Mouse (Mus musculus): ENCODE data around the gene Tedc2. TPM values are rescaled to one million over a fixed set of nuclear protein-coding genes. Genes with fewer than 3 reads are reported as not detected.

Gene Tedc2
- 10.0 and 11.2 TPM in 2 replicates for polyA plus RNA-seq (2014; fragmentation: Nextera tagmentation; extraction: Ambion mirVana)

GRCm38 (mm10) chr17:24220435-24221411 lies at the start of gene Tedc2:
TSS of gene Tedc2 (minus strand) at chr17:24220851.
- Histone ChIP-seq H3K4me2 (ENCODE audit: low read depth, low read length) (peak within 1 kb of the TSS; percentile 69), H3K9me3 (ENCODE audit: control insufficient read depth, low read length) (no peaks in the 10 kb centered on the region), H3K4me1 (ENCODE audit: control insufficient read depth, insufficient read depth, low read length) (peaks cover 8% of the 10 kb centered on the region), H3K4me3 (ENCODE audit: low read depth, low read length) (peak within 1 kb of the TSS; percentile 75), H3K27me3 (ENCODE audit: control insufficient read depth, insufficient read depth, low read length) (no peaks in the 10 kb centered on the region), H3K9ac (replicated peaks; ENCODE audit: low read depth, low read length) (peak within 1 kb of the TSS; percentile 66), H3K27ac (ENCODE audit: low read depth, low read length) (peak within 1 kb of the TSS; percentile 52; the same call in 1 of the 2 replicates), H3K36me3 (ENCODE audit: control insufficient read depth, insufficient read depth, low read length) (peaks cover 15% of the 10 kb centered on the region)
- WGBS, result 5% methylated on average over 41 of the region's 41 CpGs
- ATAC-seq (ENCODE audit: low read depth), result peak; percentile 95

- no peaks in the 10 kb centered on the region for H3K9me3 ChIP-seq (ENCODE audit: control insufficient read depth, low read length)
- no peak overlapping the region for H3K4me3 ChIP-seq (ENCODE audit: low read depth, low read length)
- WGBS, result 91% methylated on average over 1 of the region's 1 CpGs
- no peak overlapping the region for H3K27ac ChIP-seq (ENCODE audit: low read depth, low read length)
- H3K27me3 ChIP-seq (ENCODE audit: control insufficient read depth, insufficient read depth, low read length), result no peaks in the 10 kb centered on the region
- no peak for ATAC-seq (ENCODE audit: low read depth)
- no peaks in the 10 kb centered on the region for H3K4me1 ChIP-seq (ENCODE audit: control insufficient read depth, insufficient read depth, low read length)
- no peak overlapping the region for H3K4me2 ChIP-seq (ENCODE audit: low read depth, low read length)
- no peak overlapping the region for H3K9ac ChIP-seq (replicated peaks; ENCODE audit: low read depth, low read length)
- no peaks in the 10 kb centered on the region for H3K36me3 ChIP-seq (ENCODE audit: control insufficient read depth, insufficient read depth, low read length)
Measured at GRCm38 (mm10) chr17:24267133-24267532, 46.5 kb upstream of the Tedc2 start.

DNA sequence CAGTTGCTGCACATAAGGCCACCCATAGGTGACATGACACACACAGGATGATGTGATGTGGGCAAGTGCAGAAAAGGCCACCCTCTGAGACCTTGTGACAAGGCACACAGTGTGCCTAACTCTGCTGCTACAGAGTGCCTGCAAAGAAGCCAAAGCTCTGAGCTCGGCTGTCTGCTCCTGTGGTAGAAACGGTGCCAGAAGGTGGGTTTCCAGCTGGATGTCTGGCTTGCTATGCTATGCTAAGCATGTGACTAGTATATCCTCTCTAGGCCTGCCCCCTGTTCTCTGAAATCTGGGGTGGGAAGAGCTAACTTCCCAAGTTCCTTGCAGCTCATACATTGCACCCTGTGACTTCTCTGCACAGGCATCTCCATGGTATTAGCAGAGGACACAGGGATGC lies 44.1 kb upstream of the Tedc2 start:
- Histone ChIP-seq H3K27me3 (ENCODE audit: control insufficient read depth, insufficient read depth, low read length) (no peaks in the 10 kb centered on the region), H3K9ac (replicated peaks; ENCODE audit: low read depth, low read length) (no peak overlapping the region), H3K36me3 (ENCODE audit: control insufficient read depth, insufficient read depth, low read length) (no peaks in the 10 kb centered on the region), H3K4me2 (ENCODE audit: low read depth, low read length) (no peak overlapping the region), H3K4me3 (ENCODE audit: low read depth, low read length) (no peak overlapping the region), H3K4me1 (ENCODE audit: control insufficient read depth, insufficient read depth, low read length) (no peaks in the 10 kb centered on the region), H3K9me3 (ENCODE audit: control insufficient read depth, low read length) (no peaks in the 10 kb centered on the region), H3K27ac (ENCODE audit: low read depth, low read length) (no peak overlapping the region)
- ATAC-seq (ENCODE audit: low read depth), result no peak
- 81% methylated on average over 2 of the region's 2 CpGs for WGBS

GRCm38 (mm10) chr17:24260516-24260915 lies 39.9 kb upstream of the Tedc2 start:
- Histone ChIP-seq H3K4me3 (ENCODE audit: low read depth, low read length) (no peak overlapping the region), H3K4me1 (ENCODE audit: control insufficient read depth, insufficient read depth, low read length) (no peaks in the 10 kb centered on the region), H3K9ac (replicated peaks; ENCODE audit: low read depth, low read length) (no peak overlapping the region), H3K4me2 (ENCODE audit: low read depth, low read length) (no peak overlapping the region), H3K27ac (ENCODE audit: low read depth, low read length) (no peak overlapping the region), H3K36me3 (ENCODE audit: control insufficient read depth, insufficient read depth, low read length) (no peaks in the 10 kb centered on the region), H3K27me3 (ENCODE audit: control insufficient read depth, insufficient read depth, low read length) (no peaks in the 10 kb centered on the region), H3K9me3 (ENCODE audit: control insufficient read depth, low read length) (no peaks in the 10 kb centered on the region)
- no peak for ATAC-seq (ENCODE audit: low read depth)
- 53% methylated on average over 4 of the region's 4 CpGs for WGBS

GRCm38 (mm10) chr17:24259702-24260101 lies 39.1 kb upstream of the Tedc2 start:
- ATAC-seq (ENCODE audit: low read depth), result no peak
- no peak overlapping the region for H3K27ac ChIP-seq (ENCODE audit: low read depth, low read length)
- H3K4me1 ChIP-seq (ENCODE audit: control insufficient read depth, insufficient read depth, low read length), result no peaks in the 10 kb centered on the region
- no peak overlapping the region for H3K9ac ChIP-seq (replicated peaks; ENCODE audit: low read depth, low read length)
- no peaks in the 10 kb centered on the region for H3K9me3 ChIP-seq (ENCODE audit: control insufficient read depth, low read length)
- no peaks in the 10 kb centered on the region for H3K36me3 ChIP-seq (ENCODE audit: control insufficient read depth, insufficient read depth, low read length)
- H3K4me3 ChIP-seq (ENCODE audit: low read depth, low read length), result no peak overlapping the region
- no peak overlapping the region for H3K4me2 ChIP-seq (ENCODE audit: low read depth, low read length)
- no peaks in the 10 kb centered on the region for H3K27me3 ChIP-seq (ENCODE audit: control insufficient read depth, insufficient read depth, low read length)
- WGBS, result 83% methylated on average over 5 of the region's 5 CpGs

DNA sequence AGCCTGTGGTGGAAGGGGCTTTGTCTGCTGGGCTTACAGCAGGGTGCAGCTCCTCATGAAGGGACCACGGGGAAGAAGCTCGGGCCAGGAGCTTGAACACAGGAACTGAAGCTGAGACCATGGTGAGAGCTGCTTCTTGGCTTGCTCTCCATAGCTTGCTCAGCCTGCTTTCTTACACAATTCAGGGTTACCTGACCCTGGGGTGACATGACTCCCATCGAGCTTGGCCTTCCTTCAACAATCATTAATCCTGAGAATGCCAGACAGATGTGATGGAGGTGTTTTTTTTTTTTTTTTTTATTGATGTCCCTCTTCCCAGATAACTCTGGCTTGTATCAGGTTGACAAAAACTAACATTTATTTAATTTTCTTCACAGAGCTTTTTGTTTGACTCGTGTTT lies 38.3 kb upstream of the Tedc2 start:
- Histone ChIP-seq H3K4me1 (ENCODE audit: control insufficient read depth, insufficient read depth, low read length) (no peaks in the 10 kb centered on the region), H3K4me3 (ENCODE audit: low read depth, low read length) (no peak overlapping the region), H3K9me3 (ENCODE audit: control insufficient read depth, low read length) (no peaks in the 10 kb centered on the region), H3K4me2 (ENCODE audit: low read depth, low read length) (no peak overlapping the region), H3K36me3 (ENCODE audit: control insufficient read depth, insufficient read depth, low read length) (no peaks in the 10 kb centered on the region), H3K9ac (replicated peaks; ENCODE audit: low read depth, low read length) (no peak overlapping the region), H3K27me3 (ENCODE audit: control insufficient read depth, insufficient read depth, low read length) (no peaks in the 10 kb centered on the region), H3K27ac (ENCODE audit: low read depth, low read length) (no peak overlapping the region)
- WGBS, result 81% methylated on average over 4 of the region's 4 CpGs
- no peak for ATAC-seq (ENCODE audit: low read depth)

- no peak for ATAC-seq (ENCODE audit: low read depth)
- Histone ChIP-seq H3K4me3 (ENCODE audit: low read depth, low read length) (no peak overlapping the region; the same call in 1 of the 2 replicates), H3K4me2 (ENCODE audit: low read depth, low read length) (no peak overlapping the region)
Measured at GRCm38 (mm10) chr17:24252329-24252728, 31.7 kb upstream of the Tedc2 start.

DNA sequence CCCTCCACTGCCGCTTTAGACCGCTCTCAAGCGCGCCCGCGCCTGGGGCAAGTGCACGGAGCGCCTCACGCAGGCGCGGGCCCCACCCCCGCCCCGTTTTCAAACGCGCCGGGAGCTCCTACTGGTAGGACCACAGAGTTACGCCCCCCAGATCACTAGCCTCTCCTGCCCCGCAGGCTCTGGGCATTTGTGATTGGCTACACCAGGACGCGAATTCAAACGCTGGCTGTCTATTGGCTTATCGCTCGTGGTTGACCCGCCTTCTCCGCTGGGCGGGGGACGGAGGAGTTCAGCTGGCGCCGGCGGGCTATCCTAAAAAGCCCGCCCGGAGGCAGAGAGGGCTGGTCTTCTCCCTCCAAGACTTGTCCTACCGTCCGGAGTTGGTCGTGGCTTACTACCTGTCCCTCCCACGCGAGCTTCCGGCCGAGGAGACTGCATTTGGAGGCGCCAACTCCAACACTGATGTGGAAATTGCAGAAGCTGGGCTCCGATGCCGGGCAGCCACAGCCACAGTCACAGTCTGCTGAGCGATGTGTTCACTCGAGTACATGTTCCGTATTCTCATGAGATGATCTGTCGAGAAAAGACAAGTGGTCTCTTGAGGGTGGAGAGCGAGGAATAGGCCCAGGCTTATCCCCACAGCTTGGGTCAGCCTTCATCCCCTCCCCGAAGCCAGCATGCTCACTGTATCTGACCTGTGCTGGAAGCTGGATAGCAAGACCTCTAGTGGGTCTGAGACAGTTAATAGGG lies 30.8 kb upstream of the Tedc2 start, which contains the start of gene Ccnf:
Gene Ccnf, minus strand, starts transcription at position 165 of the 750 bp plus-strand sequence.
- peaks cover 11% of the 10 kb centered on the region; the same call in 1 of the 2 replicates for H3K4me1 ChIP-seq (ENCODE audit: control insufficient read depth, insufficient read depth, low read length)
- H3K9me3 ChIP-seq (ENCODE audit: control insufficient read depth, low read length), result no peaks in the 10 kb centered on the region
- peak within 1 kb of the TSS; percentile 66 for H3K4me3 ChIP-seq (ENCODE audit: low read depth, low read length)
- peak within 1 kb of the TSS; percentile 67 for H3K9ac ChIP-seq (replicated peaks; ENCODE audit: low read depth, low read length)
- ATAC-seq (ENCODE audit: low read depth), result peak; percentile 100
- H3K4me2 ChIP-seq (ENCODE audit: low read depth, low read length), result peak within 1 kb of the TSS; percentile 63
- under 1% methylated on average over 47 of the region's 48 CpGs for WGBS
- H3K27me3 ChIP-seq (ENCODE audit: control insufficient read depth, insufficient read depth, low read length), result no peaks in the 10 kb centered on the region
- H3K36me3 ChIP-seq (ENCODE audit: control insufficient read depth, insufficient read depth, low read length), result no peaks in the 10 kb centered on the region
- H3K27ac ChIP-seq (ENCODE audit: low read depth, low read length), result no peak within 1 kb of the TSS

More at GRCm38 (mm10) chr17:24252329-24252728, 31.7 kb upstream of the Tedc2 start:
- Histone ChIP-seq H3K36me3 (ENCODE audit: control insufficient read depth, insufficient read depth, low read length) (no peaks in the 10 kb centered on the region), H3K9ac (replicated peaks; ENCODE audit: low read depth, low read length) (no peak overlapping the region), H3K27ac (ENCODE audit: low read depth, low read length) (no peak overlapping the region), H3K9me3 (ENCODE audit: control insufficient read depth, low read length) (no peaks in the 10 kb centered on the region), H3K27me3 (ENCODE audit: control insufficient read depth, insufficient read depth, low read length) (no peaks in the 10 kb centered on the region), H3K4me1 (ENCODE audit: control insufficient read depth, insufficient read depth, low read length) (peaks cover 11% of the 10 kb centered on the region; the same call in 1 of the 2 replicates)
- 94% methylated on average over 2 of the region's 2 CpGs for WGBS

All from neural tube, embryonic 14.5 days (tissue).